Mouse (Mus musculus) stomach, embryonic 14.5 days (tissue): ENCODE measurements around the gene H2-M5. TPM values are rescaled to one million over a fixed set of nuclear protein-coding genes. Genes with fewer than 3 reads are reported as not detected.
A peak's percentile ranks its signal among the peaks of the same experiment; 100 is the strongest.

Experiments used
- ATAC-seq: fragments of 200-750 bp; cut with Nextera tagmentation; 2 replicates; pipeline ENCODE4 v1.8.0; 2017; ENCODE audit warnings: low read depth, moderate TSS enrichment; ENCODE audit not compliant: insufficient number of reproducible peaks, insufficient read depth, low FRiP score
- H3K27ac ChIP-seq: fragments of 300-500 bp; sonication (generic); 2 replicates; pipeline ENCODE4 v1.5.1; 2014; ENCODE audit warnings: mild to moderate bottlenecking, low read length, moderate library complexity, mixed read lengths
- H3K27me3 ChIP-seq: fragments of 300-500 bp; sonication (generic); 2 replicates; pipeline ENCODE4 v1.6.1; 2014; ENCODE audit warnings: low read length, control low read depth, mixed read lengths; ENCODE audit not compliant: control insufficient read depth, insufficient read depth
- H3K36me3 ChIP-seq: fragments of 300-500 bp; sonication (generic); 2 replicates; pipeline ENCODE4 v1.6.1; 2014; ENCODE audit warnings: mild to moderate bottlenecking, control low read depth, low read length, moderate library complexity, mixed read lengths; ENCODE audit not compliant: control insufficient read depth, insufficient read depth
- H3K4me1 ChIP-seq: fragments of 300-500 bp; sonication (generic); 2 replicates; pipeline ENCODE4 v1.6.1; 2014; ENCODE audit warnings: low read length, control low read depth, mixed read lengths; ENCODE audit not compliant: control insufficient read depth, insufficient read depth
- H3K4me2 ChIP-seq: fragments of 300-500 bp; sonication (generic); replicated peaks from 2 replicates; pipeline ENCODE4 v1.6.1; 2014; ENCODE audit warnings: low read depth, low read length, control low read depth
- H3K4me3 ChIP-seq: fragments of 300-500 bp; sonication (generic); 2 replicates; pipeline ENCODE4 v1.5.1; 2014; ENCODE audit warnings: low read depth, low read length, control low read depth
- H3K9ac ChIP-seq: fragments of 300-500 bp; sonication (generic); replicated peaks from 2 replicates; pipeline ENCODE4 v1.6.1; 2014; ENCODE audit warnings: low read depth, mild to moderate bottlenecking, control low read depth, low read length, moderate library complexity, mixed read lengths
- H3K9me3 ChIP-seq: fragments of 300-500 bp; sonication (generic); 2 replicates; pipeline ENCODE4 v1.6.1; 2016; ENCODE audit warnings: low read depth, low read length, control low read depth; ENCODE audit not compliant: control insufficient read depth
- WGBS: fragments of 180-500 bp; shearing (Covaris S2); extraction: QIAGEN DNeasy Blood & Tissue Kit; methylation state at CpG from one replicate; pipeline ENCODE4 v1.1.7; 2014; 5-methylcytosine and 5-hydroxymethylcytosine counted together
- polyA plus RNA-seq: library from polyadenylated mRNA; unstranded; fragments of >200 nt; fragmentation: Nextera tagmentation; extraction: Ambion mirVana; gene quantifications from 2 replicates; pipeline ENCODE4 v1.2.1, GENCODE M21; 2014

H2-M5 gene
- polyA plus RNA-seq, 1 experiment from 2014 or later: 0.74 TPM

- H3K27ac ChIP-seq: no peak overlapping the region
- ATAC-seq: no peak
- H3K4me3 ChIP-seq: no peak overlapping the region
- no peak overlapping the region for H3K4me2 ChIP-seq
- H3K4me1 ChIP-seq: no peaks in the 10 kb centered on the region
- WGBS: 74% methylated on average over 3 of the region's 3 CpGs
- H3K9me3 ChIP-seq: no peaks in the 10 kb centered on the region
- H3K27me3 ChIP-seq: no peaks in the 10 kb centered on the region
- H3K9ac ChIP-seq: no peak overlapping the region
- no peaks in the 10 kb centered on the region for H3K36me3 ChIP-seq
Observed at GRCm38 (mm10) chr17:37018328-37018727, 29.0 kb upstream of the H2-M5 start.

GRCm38 (mm10) chr17:37016333-37016732 lies 27.0 kb upstream of the H2-M5 start:
- ATAC-seq: no peak
- no peaks in the 10 kb centered on the region for H3K27me3 ChIP-seq
- H3K27ac ChIP-seq: no peak overlapping the region

DNA sequence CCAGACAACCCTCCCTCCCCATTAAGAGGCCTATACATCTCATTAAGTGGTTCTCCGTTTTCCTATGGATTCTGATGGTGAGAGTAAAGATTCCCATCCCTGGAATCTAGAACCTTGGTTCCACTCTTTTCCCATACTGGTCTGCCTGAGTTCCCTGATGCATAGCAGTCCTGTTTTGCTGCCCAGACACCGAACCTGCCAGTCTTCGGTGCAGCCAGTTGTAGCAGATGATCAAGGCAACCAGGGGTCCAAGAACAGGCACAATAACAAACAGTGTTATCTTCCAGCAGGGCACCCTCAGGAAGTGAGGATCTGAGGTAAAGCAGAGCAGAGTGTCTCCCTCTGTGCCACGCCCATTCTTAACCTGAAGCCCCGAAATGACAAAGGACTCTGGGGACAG lies 22.8 kb upstream of the H2-M5 start:
- Histone ChIP-seq H3K4me1 (no peaks in the 10 kb centered on the region), H3K27ac (no peak overlapping the region), H3K9ac (no peak overlapping the region), H3K9me3 (no peaks in the 10 kb centered on the region), H3K36me3 (peaks cover 16% of the 10 kb centered on the region), H3K4me3 (no peak overlapping the region), H3K27me3 (no peaks in the 10 kb centered on the region), H3K4me2 (no peak overlapping the region)
- ATAC-seq: no peak
- 58% methylated on average over 5 of the region's 5 CpGs for WGBS

More at GRCm38 (mm10) chr17:37016333-37016732, 27.0 kb upstream of the H2-M5 start:
- H3K4me2 ChIP-seq: no peak overlapping the region
- no peaks in the 10 kb centered on the region for H3K4me1 ChIP-seq
- H3K36me3 ChIP-seq: no peaks in the 10 kb centered on the region
- no peak overlapping the region for H3K4me3 ChIP-seq
- no peaks in the 10 kb centered on the region for H3K9me3 ChIP-seq
- H3K9ac ChIP-seq: no peak overlapping the region

DNA sequence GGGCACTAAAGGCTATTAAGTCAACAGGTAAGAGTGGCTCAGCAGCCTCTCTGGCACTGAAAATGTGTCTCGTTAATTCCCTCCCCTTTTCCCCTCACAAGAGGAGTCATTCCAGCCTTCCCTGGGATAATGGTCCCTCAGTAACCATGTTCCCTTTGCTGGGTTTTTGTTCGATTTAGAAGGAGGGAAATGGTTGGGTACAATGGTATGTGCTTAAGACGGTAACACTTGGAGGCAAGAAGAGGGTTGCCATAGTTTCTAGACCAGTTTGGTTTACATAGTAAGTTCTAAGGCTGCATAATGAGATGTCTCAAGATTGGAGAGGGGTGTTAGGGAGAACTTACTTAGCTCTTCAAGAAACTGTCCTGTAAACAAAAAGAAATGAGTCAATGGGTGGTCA lies 22.4 kb upstream of the H2-M5 start:
- no peaks in the 10 kb centered on the region for H3K4me1 ChIP-seq
- peaks cover 16% of the 10 kb centered on the region for H3K36me3 ChIP-seq
- no peak for ATAC-seq
- no peak overlapping the region for H3K27ac ChIP-seq
- no peak overlapping the region for H3K4me3 ChIP-seq
- no peaks in the 10 kb centered on the region for H3K27me3 ChIP-seq
- no peaks in the 10 kb centered on the region for H3K9me3 ChIP-seq
- 85% methylated on average over 3 of the region's 3 CpGs for WGBS
- no peak overlapping the region for H3K4me2 ChIP-seq
- H3K9ac ChIP-seq: no peak overlapping the region

DNA sequence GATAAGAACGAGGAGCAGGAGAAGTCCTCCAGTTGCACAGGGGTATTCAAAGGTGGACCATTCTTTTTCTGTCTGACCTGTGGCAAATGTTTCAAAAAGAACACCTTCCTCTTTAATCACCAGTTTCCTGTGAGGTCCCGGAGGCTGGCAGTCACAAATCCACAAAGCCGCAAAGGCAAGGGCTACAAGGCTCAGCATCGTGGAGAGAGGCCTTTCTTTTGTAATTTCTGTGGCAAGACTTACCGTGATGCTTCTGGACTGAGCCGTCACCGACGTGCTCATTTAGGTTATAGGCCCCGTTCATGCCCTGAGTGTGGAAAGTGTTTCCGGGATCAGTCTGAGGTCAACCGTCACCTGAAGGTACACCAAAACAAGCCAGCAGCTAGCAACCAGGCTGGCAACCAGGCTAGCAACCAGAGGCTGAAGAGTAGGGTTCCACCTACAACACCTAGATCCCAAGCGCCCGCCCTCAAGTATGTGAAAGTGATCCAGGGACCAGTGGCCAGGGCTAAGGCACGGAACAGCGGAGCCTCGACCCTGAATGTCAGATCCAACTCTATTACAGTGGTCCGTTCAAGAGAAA lies 20.2 kb upstream of the H2-M5 start:
- no peak for ATAC-seq
- WGBS: 91% methylated on average over 17 of the region's 17 CpGs
- Histone ChIP-seq H3K27me3 (no peaks in the 10 kb centered on the region), H3K4me1 (no peaks in the 10 kb centered on the region), H3K27ac (no peak overlapping the region), H3K9me3 (no peaks in the 10 kb centered on the region), H3K4me3 (no peak overlapping the region), H3K9ac (no peak overlapping the region), H3K4me2 (no peak overlapping the region), H3K36me3 (peaks cover 20% of the 10 kb centered on the region)

GRCm38 (mm10) chr17:37008161-37008560 lies 18.8 kb upstream of the H2-M5 start:
- Histone ChIP-seq H3K27me3 (no peaks in the 10 kb centered on the region), H3K4me3 (no peak overlapping the region), H3K36me3 (peaks cover 20% of the 10 kb centered on the region), H3K4me2 (no peak overlapping the region), H3K27ac (no peak overlapping the region), H3K4me1 (no peaks in the 10 kb centered on the region), H3K9me3 (no peaks in the 10 kb centered on the region), H3K9ac (no peak overlapping the region)
- 90% methylated on average over 6 of the region's 6 CpGs for WGBS
- ATAC-seq: no peak

GRCm38 (mm10) chr17:37003366-37003765 lies 14.0 kb upstream of the H2-M5 start:
- no peak overlapping the region; the same call in 1 of the 2 replicates for H3K27ac ChIP-seq
- 27% methylated on average over 4 of the region's 4 CpGs for WGBS
- peaks cover 11% of the 10 kb centered on the region for H3K36me3 ChIP-seq
- H3K4me1 ChIP-seq: no peaks in the 10 kb centered on the region
- peak overlapping the region; percentile 83 for H3K9ac ChIP-seq
- H3K4me3 ChIP-seq: peak overlapping the region; percentile 71
- H3K27me3 ChIP-seq: no peaks in the 10 kb centered on the region
- H3K4me2 ChIP-seq: peak overlapping the region; percentile 76
- no peak for ATAC-seq
- no peaks in the 10 kb centered on the region for H3K9me3 ChIP-seq

- Histone ChIP-seq H3K4me1 (no peaks in the 10 kb centered on the region), H3K9ac (peak overlapping the region; percentile 83), H3K27me3 (no peaks in the 10 kb centered on the region), H3K27ac (peak overlapping the region; percentile 87), H3K4me3 (peak overlapping the region; percentile 71), H3K4me2 (peak overlapping the region; percentile 76), H3K9me3 (no peaks in the 10 kb centered on the region), H3K36me3 (peaks cover 4% of the 10 kb centered on the region)
- under 1% methylated on average over 49 of the region's 49 CpGs for WGBS
- ATAC-seq: peak; percentile 87
Observed at GRCm38 (mm10) chr17:37002364-37003330, 13.3 kb upstream of the H2-M5 start.
